ENCODE assay signal across 8 mouse cellular contexts in genomic region chr7:65955304-65956220, GRCm38 (mm10).
DNase-seq lines count a peak whose midpoint lies in the region; ATAC-seq and TF ChIP-seq lines count a peak whose summit lies in the region.

No protein-coding gene starts in this region.

- no peak; the same call in none of the 2 replicates for ATAC-seq in limb, embryonic 15.5 days (ENCODE audit: insufficient number of reproducible peaks, low FRiP score, low TSS enrichment, low read depth)
- peak; percentile 74 for ATAC-seq in stomach, postnatal 0 days (ENCODE audit: low FRiP score, low TSS enrichment)

- 26% methylated on average over 24 of the region's 24 CpGs for WGBS in limb, embryonic 15.5 days
- 47% methylated on average over 24 of the region's 24 CpGs for WGBS in stomach, postnatal 0 days

- 0 out of 2 replicates have a peak overlapping the region, but pooled peaks have one; percentile 11 for H3K27ac ChIP-seq in limb, embryonic 15.5 days
- H3K27ac ChIP-seq in stomach, postnatal 0 days (replicated peaks): no peak overlapping the region

- no peak overlapping the region for H3K4me3 ChIP-seq in limb, embryonic 15.5 days
- no peak overlapping the region for H3K4me3 ChIP-seq in stomach, postnatal 0 days (ENCODE audit: low read depth, low read length)

- no peak overlapping the region for H3K9ac ChIP-seq in limb, embryonic 15.5 days
- no peak overlapping the region for H3K9ac ChIP-seq in stomach, postnatal 0 days (ENCODE audit: low read length)

- H3K4me2 ChIP-seq in limb, embryonic 15.5 days: no peak overlapping the region
- no peak overlapping the region for H3K4me2 ChIP-seq in stomach, postnatal 0 days (replicated peaks; ENCODE audit: low read depth)

- no peaks in the 10 kb centered on the region for H3K9me3 ChIP-seq in limb, embryonic 15.5 days
- H3K9me3 ChIP-seq in stomach, postnatal 0 days (ENCODE audit: control insufficient read depth, low read length): no peaks in the 10 kb centered on the region

- no peak for TF ChIP-seq CTCF in stomach, postnatal 0 days (IDR thresholded peaks at IDR 0.05; ENCODE audit: low read depth)

- intact Hi-C loops in left cerebral cortex, postnatal 4 days (cut with DNase I): no loop called here

- peak; percentile 9 for DNase-seq in left cerebral cortex, adult 11 months (ENCODE audit: low spot score)
- DNase-seq in left cerebral cortex, postnatal 4 days: no peak
- DNase-seq in frontal cortex, postnatal 10 days (ENCODE audit: low spot score in 2 of 2): peak; percentile 41 to 50
- DNase-seq in stomach, postnatal 0 days (ENCODE audit: low spot score): no peak
- no peak for DNase-seq in natural killer cell, adult 2 months (ENCODE audit: low spot score in 2 of 2)
- DNase-seq in spleen, postnatal 10 days (ENCODE audit: low spot score in 2 of 2): no peak
- DNase-seq in kidney, postnatal 25 days: no peak

- H3K36me3 ChIP-seq in limb, embryonic 15.5 days: 0 out of 2 replicates have a peak, but pooled peaks cover 3% of the 10 kb centered on the region
- no peaks in the 10 kb centered on the region for H3K36me3 ChIP-seq in stomach, postnatal 0 days (ENCODE audit: control insufficient read depth, insufficient read depth, low read length)

- H3K27me3 ChIP-seq in limb, embryonic 15.5 days: no peaks in the 10 kb centered on the region
- H3K27me3 ChIP-seq in stomach, postnatal 0 days (ENCODE audit: control insufficient read depth, insufficient read depth, low read length): no peaks in the 10 kb centered on the region

- peaks cover 13% of the 10 kb centered on the region for H3K4me1 ChIP-seq in limb, embryonic 15.5 days
- no peaks in the 10 kb centered on the region; the same call in 1 of the 2 replicates for H3K4me1 ChIP-seq in stomach, postnatal 0 days (replicated peaks; ENCODE audit: control insufficient read depth, insufficient read depth)

- TF ChIP-seq EP300 in stomach, postnatal 0 days (optimal IDR thresholded peaks at IDR 0.05): no peak

Comparison
In these comparisons a context has a peak if more than half of its experiments do, and no peak if none do; other contexts are left out.
1. DNase-seq: peak in left cerebral cortex, adult 11 months (single experiment) and frontal cortex, postnatal 10 days (2 of 2); none in left cerebral cortex, postnatal 4 days (single experiment), stomach, postnatal 0 days (single experiment), natural killer cell, adult 2 months (0 of 2), spleen, postnatal 10 days (0 of 2) and kidney, postnatal 25 days (0 of 2).